Mouse (Mus musculus) forebrain, postnatal 0 days (tissue): ENCODE data around the gene Tmem175. TPM values are rescaled to one million over a fixed set of nuclear protein-coding genes. Genes with fewer than 3 reads are reported as not detected.
"Not testable (repeated sequence)": the region's sequence is repeated elsewhere in the genome, so short reads cannot be mapped to it uniquely, and the experiment has no call there.

Source experiments
- ATAC-seq: fragments of 200-750 bp; cut with Nextera tagmentation; 2 replicates; pipeline ENCODE4 v1.8.0; 2017; ENCODE audit warnings: mild to moderate bottlenecking, moderate library complexity
- DNase-seq: peaks from one replicate; pipeline ENCODE4 v3.0.0-alpha.2; 2015
- H3K27ac ChIP-seq: fragments of 300-500 bp; sonication (generic); 2 replicates; pipeline ENCODE4 v1.5.1; 2014; ENCODE audit warnings: low read depth, mild to moderate bottlenecking, antibody characterized with exemption, low read length, moderate library complexity, mixed read lengths
- H3K27me3 ChIP-seq: fragments of 300-500 bp; sonication (generic); 2 replicates; pipeline ENCODE4 v1.6.1; 2014; ENCODE audit warnings: mild to moderate bottlenecking, low read length, mixed read lengths; ENCODE audit not compliant: insufficient read depth
- H3K36me3 ChIP-seq: fragments of 300-500 bp; sonication (generic); 2 replicates; pipeline ENCODE4 v1.6.1; 2014; ENCODE audit warnings: mild to moderate bottlenecking, moderate library complexity; ENCODE audit not compliant: insufficient read depth
- H3K4me1 ChIP-seq: fragments of 300-500 bp; sonication (generic); 2 replicates; pipeline ENCODE4 v1.6.1; 2014; ENCODE audit warnings: antibody characterized with exemption; ENCODE audit not compliant: insufficient read depth
- H3K4me2 ChIP-seq: fragments of 300-500 bp; sonication (generic); 2 replicates; pipeline ENCODE4 v1.6.1; 2014; ENCODE audit warnings: low read depth, mild to moderate bottlenecking, moderate library complexity
- H3K4me3 ChIP-seq: fragments of 300-500 bp; sonication (generic); 2 replicates; pipeline ENCODE4 v1.5.1; 2014; ENCODE audit warnings: low read depth, low read length, mixed read lengths
- H3K9ac ChIP-seq: fragments of 300-500 bp; sonication (generic); 2 replicates; pipeline ENCODE4 v1.6.1; 2014; ENCODE audit warnings: mild to moderate bottlenecking
- H3K9me3 ChIP-seq: fragments of 300-500 bp; sonication (generic); 2 replicates; pipeline ENCODE4 v1.6.1; 2016; ENCODE audit warnings: low read length
- CTCF ChIP-seq: sonication (generic); IDR thresholded peaks from 2 replicates; pipeline ENCODE4 v1.5.1; 2016; ENCODE audit warnings: antibody characterized with exemption, control low read depth, low read depth
- WGBS: fragments of 180-500 bp; shearing (Covaris S2); extraction: QIAGEN DNeasy Blood & Tissue Kit; methylation state at CpG from one replicate; pipeline ENCODE4 v1.1.7; 2014; 5-methylcytosine and 5-hydroxymethylcytosine counted together
- polyA plus RNA-seq: library from polyadenylated mRNA; unstranded; fragments of >200 nt; fragmentation: Nextera tagmentation; extraction: Ambion mirVana; gene quantifications from 2 replicates; pipeline ENCODE4 v1.2.1, GENCODE M21; 2015
- total RNA-seq: library from RNA; depleted of rRNA; stranded (reverse); fragments of >200 nt; gene quantifications from 2 replicates; pipeline ENCODE4 v1.2.3, GENCODE M21; 2014

Tmem175 gene
- total and polyA plus RNA-seq, 2 experiments from 2014 or later: 27.2 to 34.8 TPM

DNA sequence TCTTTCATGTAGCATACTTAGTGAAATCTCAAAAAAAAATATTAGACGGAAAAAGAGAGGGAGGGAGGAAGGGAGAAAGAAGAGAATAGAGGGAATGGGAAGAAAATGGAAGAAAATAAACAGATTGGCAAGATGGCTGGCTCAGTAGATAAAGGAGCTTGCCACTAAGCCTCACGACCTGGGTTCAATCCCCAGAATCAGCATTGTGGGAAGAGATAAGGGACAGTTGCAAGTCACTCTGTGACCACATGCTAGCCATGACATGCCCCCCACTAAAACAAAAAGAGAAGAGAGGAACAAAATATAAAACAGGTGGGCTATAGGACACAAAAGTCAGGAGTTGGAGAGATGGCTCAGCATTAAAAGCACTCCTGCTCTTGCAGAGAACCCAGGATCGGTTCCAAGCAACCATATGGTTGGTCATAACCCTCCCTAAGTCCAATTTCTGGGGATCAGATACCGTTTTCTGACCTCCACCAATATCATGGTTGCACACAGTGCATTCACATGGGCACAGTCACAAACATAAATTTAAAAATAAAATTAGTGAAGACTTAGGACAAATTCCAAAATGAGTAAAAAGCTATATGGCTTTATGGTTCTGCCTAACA lies 3.4 kb upstream of the Tmem175 start:
- no peak for TF ChIP-seq CTCF
- ATAC-seq (no peak), DNase-seq (no peak)
- Histone ChIP-seq H3K4me3 (no peak overlapping the region), H3K36me3 (peaks cover 29% of the 10 kb centered on the region), H3K9me3 (no peaks in the 10 kb centered on the region), H3K27ac (no peak overlapping the region), H3K4me2 (no peak overlapping the region), H3K27me3 (no peaks in the 10 kb centered on the region), H3K9ac (no peak overlapping the region), H3K4me1 (0 out of 2 replicates have a peak, but pooled peaks cover 4% of the 10 kb centered on the region)
- 81% methylated on average over 4 of the region's 4 CpGs for WGBS

DNA sequence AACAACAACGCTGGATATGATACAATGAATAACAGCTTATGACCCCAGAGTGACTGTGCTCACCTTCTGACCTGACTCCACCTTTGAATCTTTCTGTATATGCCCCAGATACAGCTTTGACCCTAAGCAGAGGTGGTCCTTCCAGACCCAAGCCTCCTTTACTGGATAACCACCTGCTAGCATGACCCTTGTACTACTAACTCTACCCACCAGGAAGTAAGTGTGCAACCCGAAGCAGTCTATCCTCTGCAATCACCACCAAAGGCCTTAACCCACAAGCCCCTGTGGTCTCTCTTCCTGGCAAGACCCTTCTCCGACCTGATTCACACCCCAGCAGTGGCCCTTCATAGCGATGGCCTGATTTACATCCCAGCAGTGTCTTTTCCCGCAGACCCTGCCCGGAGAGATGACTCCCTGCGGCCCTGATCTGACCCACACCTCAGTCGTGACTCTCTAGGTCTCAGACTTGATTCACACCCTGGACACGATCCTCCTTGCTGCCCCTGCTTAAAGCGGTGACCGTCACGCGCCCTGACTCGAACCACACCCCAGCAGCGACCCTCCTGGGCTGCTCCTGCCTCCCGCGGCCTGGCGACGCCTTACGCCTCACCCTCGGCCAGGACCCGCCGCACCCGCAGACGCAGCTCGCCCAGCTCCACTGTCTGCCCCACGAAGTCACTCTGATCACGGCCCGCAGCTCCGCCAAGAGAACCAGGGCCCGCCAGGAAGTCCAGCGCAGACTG lies 508 bp upstream of the Tmem175 start:
- no peak for TF ChIP-seq CTCF
- WGBS: 3% methylated on average over 32 of the region's 32 CpGs
- peak overlapping the region; percentile 89 for H3K4me2 ChIP-seq
- H3K4me1 ChIP-seq: 0 out of 2 replicates have a peak, but pooled peaks cover 4% of the 10 kb centered on the region
- peak overlapping the region; percentile 89 for H3K27ac ChIP-seq
- no peak for DNase-seq
- peak overlapping the region; percentile 91 for H3K4me3 ChIP-seq
- ATAC-seq: peak; percentile 79
- no peaks in the 10 kb centered on the region for H3K27me3 ChIP-seq
- H3K9ac ChIP-seq: peak overlapping the region; percentile 96
- no peaks in the 10 kb centered on the region for H3K9me3 ChIP-seq
- peaks cover 4% of the 10 kb centered on the region for H3K36me3 ChIP-seq

DNA sequence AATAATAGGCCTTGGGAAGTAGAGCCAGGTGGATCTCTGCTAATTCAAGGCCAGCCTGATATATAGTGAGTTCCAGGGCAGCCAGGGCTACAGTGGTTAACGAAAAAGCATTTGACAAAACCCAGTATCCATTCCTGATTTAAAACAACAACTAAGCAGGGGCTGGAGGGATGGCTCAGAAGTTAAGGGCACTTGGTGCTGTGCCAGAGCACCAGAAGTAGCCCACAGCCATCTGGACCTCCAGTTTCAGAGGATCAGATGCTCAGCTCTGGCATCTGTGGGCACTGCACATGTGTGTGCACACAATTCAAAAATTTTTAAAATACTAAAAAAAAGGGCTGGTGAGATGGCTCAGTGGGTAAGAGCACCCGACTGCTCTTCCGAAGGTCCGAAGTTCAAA lies 4.1 kb downstream of the Tmem175 start:
- DNase-seq: no peak
- H3K27ac ChIP-seq: no peak overlapping the region
- 0 out of 2 replicates have a peak, but pooled peaks cover 4% of the 10 kb centered on the region for H3K4me1 ChIP-seq
- no peaks in the 10 kb centered on the region for H3K36me3 ChIP-seq
- no peak overlapping the region for H3K9ac ChIP-seq
- ATAC-seq: no peak
- no peak overlapping the region for H3K4me2 ChIP-seq
- 88% methylated on average over 4 of the region's 4 CpGs for WGBS
- no peaks in the 10 kb centered on the region for H3K9me3 ChIP-seq
- TF ChIP-seq CTCF: no peak
- H3K4me3 ChIP-seq: no peak overlapping the region
- H3K27me3 ChIP-seq: no peaks in the 10 kb centered on the region

DNA sequence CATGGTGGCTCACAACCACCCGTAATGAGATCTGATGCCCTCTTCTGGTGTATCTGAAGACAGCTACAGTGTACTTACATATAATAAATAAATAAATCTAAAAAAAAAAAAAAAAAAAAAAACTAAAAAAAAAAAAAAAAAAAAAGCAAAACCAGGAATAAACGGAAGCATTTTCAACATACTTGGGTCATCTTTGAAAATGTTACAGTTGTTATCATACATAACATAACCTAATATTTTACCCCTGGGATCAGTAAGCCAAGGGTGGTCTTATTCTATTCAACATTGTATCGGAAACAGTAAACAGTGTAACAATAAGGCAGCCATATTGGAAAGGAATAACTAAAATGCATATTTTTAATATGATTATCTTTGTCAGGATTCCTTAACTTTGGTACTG lies 4.5 kb downstream of the Tmem175 start:
- DNase-seq, H3K36me3 ChIP-seq, H3K4me1 ChIP-seq, H3K4me2 ChIP-seq, H3K9ac ChIP-seq, H3K27ac ChIP-seq, H3K9me3 ChIP-seq, H3K4me3 ChIP-seq, H3K27me3 ChIP-seq, ATAC-seq: not testable (repeated sequence)
- WGBS: 89% methylated on average over 2 of the region's 3 CpGs

DNA sequence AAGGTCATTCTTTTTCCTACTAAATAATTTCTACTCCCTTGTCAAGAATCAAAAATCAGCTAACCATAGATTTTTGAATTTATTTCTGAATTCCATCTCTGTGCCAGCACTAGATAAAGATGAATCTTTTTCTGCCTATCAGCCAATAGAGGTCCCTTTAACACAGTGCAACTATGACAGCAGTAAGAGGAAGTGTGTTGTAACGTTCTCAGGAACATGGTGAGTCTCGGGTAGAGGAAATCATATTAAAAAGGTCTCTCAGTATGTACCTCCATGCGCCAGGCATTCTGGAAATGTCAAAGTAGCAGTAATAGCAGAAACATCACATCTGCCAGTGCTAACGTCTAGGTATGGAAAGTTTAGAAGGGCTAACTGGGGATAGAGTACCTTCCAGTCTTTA lies 6.6 kb downstream of the Tmem175 start:
- Histone ChIP-seq H3K9me3 (no peaks in the 10 kb centered on the region), H3K4me2 (no peak overlapping the region), H3K4me3 (no peak overlapping the region), H3K27me3 (no peaks in the 10 kb centered on the region), H3K27ac (no peak overlapping the region), H3K36me3 (0 out of 2 replicates have a peak, but pooled peaks cover 12% of the 10 kb centered on the region), H3K9ac (no peak overlapping the region), H3K4me1 (no peaks in the 10 kb centered on the region)
- WGBS: 78% methylated on average over 4 of the region's 4 CpGs
- DNase-seq (no peak), ATAC-seq (no peak)
- TF ChIP-seq CTCF: no peak

DNA sequence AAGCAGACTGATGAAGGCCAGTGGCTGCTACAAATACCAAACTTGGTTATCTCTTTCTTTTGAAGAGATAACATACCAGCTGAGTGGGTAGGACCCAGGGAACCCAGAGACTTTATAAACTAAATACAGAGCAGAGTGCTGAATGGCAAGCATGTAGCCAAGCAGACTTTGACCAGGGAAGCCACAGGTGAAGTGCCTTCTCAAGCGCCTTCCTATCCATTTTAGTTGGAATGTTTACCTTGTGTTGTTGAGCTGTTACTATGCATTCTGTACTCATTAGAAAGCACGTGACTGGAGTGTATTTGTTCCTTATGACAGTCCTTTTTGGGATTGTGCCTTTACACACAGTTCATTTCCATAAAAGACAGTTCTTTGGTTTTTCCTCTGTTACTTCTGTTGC lies 14.1 kb downstream of the Tmem175 start:
- no peak overlapping the region for H3K9ac ChIP-seq
- no peak overlapping the region for H3K4me3 ChIP-seq
- H3K27ac ChIP-seq: no peak overlapping the region
- ATAC-seq: no peak
- TF ChIP-seq CTCF: no peak
- no peaks in the 10 kb centered on the region for H3K27me3 ChIP-seq
- H3K36me3 ChIP-seq: peaks cover 44% of the 10 kb centered on the region
- H3K4me1 ChIP-seq: no peaks in the 10 kb centered on the region
- no peaks in the 10 kb centered on the region for H3K9me3 ChIP-seq
- H3K4me2 ChIP-seq: no peak overlapping the region
- no peak for DNase-seq
- WGBS: 80% methylated on average over 2 of the region's 2 CpGs

DNA sequence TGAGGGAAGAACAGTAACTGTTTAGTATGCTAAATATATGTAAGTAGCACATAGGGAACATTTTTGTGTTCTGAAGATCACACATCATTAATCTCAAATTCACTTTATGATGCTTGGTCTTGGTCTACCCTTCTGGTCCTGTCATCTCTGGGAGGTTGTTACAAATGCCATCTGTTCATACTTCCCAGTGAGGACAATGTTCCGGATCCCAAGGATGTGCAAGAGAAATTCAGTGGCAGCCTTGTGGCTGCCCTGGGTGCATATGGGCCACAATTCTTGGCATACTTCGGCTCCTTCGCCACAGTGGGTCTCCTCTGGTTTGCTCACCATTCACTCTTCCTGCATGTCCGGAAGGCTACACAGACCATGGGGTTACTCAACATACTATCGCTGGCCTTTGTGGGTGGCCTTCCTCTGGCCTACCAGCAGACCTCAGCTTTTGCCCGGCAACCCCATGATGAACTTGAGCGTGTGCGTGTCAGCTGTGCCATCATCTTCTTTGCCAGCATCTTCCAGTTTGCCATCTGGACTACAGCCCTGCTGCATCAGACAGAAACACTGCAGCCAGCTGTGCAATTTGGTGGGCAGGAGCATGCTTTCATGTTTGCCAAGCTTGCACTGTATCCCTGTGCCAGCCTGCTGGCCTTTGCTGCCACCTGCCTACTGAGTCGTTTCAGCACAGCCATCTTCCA lies 16.2 kb downstream of the Tmem175 start:
- H3K36me3 ChIP-seq: peaks cover 52% of the 10 kb centered on the region
- DNase-seq: peak; percentile 27

More for the DNA sequence above, 16.2 kb downstream of the Tmem175 start:
- Histone ChIP-seq H3K9ac (no peak overlapping the region), H3K27ac (no peak overlapping the region), H3K27me3 (no peaks in the 10 kb centered on the region), H3K4me2 (no peak overlapping the region), H3K4me1 (no peaks in the 10 kb centered on the region), H3K4me3 (no peak overlapping the region), H3K9me3 (no peaks in the 10 kb centered on the region)
- WGBS: 81% methylated on average over 9 of the region's 9 CpGs
- TF ChIP-seq CTCF: no peak
- ATAC-seq: peak; percentile 40
